Mouse (Mus musculus): Measurements from ENCODE around the gene Slc25a21.

GRCm38 (mm10) chr12:56824688-56825087 is 372.6 kb downstream of the Slc25a21 start:
- TF ChIP-seq CTCF (IDR thresholded peaks at IDR 0.05; ENCODE audit: control insufficient read depth, insufficient read depth, insufficient read length) (no peak), MYOG (IDR thresholded peaks at IDR 0.05; ENCODE audit: control insufficient read depth, extremely low read depth, insufficient read length) (no peak), MAX (IDR thresholded peaks at IDR 0.05) (no peak), USF1 (IDR thresholded peaks at IDR 0.05; ENCODE audit: low read depth) (no peak), FOSL1 (IDR thresholded peaks at IDR 0.05; ENCODE audit: insufficient read depth, low read length, poor library complexity, severe bottlenecking) (no peak), MYOD1 (IDR thresholded peaks at IDR 0.05; ENCODE audit: control insufficient read depth, insufficient read length, low read depth) (no peak)

Data from C2C12 (cell line).